Mouse (Mus musculus): Measurements from ENCODE around the gene Zcchc12.

Gene Zcchc12

DNA sequence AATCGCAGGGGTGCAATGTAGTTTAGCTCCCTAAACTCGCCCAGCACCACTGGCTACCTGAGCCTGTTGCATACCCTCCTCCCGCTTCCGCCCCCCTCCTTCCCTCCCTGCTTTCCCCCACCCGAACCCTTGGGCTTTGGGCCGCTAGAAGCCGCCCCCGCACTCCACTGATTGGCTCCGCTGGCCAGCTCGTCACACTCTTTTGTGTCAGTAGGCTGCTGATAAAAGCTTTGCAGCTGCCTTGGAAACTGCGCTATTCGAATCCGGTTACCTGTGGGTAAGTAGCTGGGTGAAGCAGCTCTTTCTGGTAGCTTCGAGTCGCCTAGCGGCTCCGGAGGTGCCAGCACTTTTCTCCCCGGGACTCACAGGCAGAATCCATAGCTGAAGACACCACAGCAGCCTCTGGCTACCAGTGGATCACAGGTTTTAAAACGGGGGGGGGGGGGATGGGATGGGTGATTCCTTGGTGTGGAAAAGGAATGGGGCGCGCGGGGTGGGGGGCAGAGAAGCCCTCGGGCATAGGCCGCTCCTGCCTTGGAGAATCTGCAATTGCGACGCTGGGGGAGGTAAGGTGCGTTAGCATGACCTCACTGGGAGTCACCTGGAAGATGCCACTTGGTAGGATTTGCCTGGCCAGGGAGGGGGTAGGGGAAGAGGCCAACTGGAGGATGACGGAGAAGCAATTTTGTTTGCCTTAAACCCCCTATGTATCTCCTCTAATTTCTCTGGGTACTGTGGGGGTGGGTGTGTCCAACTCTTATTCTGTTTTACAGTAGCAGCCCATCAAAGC lies at the start of gene Zcchc12:
Gene Zcchc12, plus strand, starts transcription at position 169 of the 790 bp plus-strand sequence.
- peak; percentile 6 for DNase-seq

DNA sequence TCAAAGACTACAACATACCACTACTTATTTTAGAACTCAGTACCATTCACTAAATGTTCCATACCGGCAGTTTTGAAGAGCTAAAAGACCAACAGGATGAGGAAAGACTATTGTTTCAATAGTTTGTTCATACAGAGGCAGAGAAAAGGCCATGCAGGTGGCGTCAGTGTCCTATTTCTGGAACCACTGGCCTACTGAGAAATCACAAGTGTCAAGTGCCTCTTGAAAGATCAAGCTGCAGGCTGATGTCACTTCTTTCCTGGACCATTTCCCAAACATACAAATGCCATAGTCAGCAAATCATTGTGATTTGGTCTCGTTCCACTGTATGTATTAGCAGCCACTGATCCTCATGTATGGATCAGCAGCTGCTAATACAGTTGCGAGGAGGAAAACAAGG lies 49.0 kb upstream of the Zcchc12 start:
- DNase-seq = no peak

DNA sequence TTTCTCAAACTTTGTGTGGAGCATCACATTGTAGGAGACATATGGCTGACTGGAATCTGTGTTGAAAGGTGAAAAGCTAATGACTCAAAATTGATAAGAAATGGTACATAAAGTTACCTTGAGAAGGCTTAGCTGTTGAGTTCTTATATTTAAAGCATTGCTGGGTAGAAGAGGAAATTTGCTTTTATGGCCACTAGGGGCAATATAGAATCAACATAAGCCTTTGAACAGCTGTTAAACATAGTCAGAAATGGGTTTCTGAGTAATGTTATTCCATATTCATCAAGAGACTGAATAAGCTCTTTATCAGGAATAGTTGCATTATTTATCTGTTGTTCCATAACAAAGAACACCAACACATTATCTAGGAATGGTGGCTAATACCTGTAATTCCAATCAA lies 45.6 kb upstream of the Zcchc12 start:
- DNase-seq = no peak

DNA sequence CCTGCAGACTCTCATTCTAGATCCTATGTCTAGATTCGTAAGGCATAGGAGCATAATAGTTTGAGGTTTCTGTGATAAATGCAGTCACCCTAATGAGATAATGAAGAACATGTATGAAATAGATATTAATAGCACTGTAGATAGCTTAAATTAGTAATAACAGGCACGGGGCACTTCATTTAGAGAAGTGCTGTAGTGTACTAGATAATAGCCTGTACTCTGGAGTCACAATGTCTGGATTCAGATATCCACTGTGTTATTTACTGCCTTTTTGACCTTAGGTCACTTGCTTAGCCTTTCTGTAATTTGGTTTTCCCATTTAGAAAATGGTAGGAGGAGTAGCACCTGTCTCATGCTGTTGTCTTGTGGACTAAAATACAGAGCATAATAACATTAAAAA lies 39.0 kb upstream of the Zcchc12 start:
- no peak for DNase-seq

DNA sequence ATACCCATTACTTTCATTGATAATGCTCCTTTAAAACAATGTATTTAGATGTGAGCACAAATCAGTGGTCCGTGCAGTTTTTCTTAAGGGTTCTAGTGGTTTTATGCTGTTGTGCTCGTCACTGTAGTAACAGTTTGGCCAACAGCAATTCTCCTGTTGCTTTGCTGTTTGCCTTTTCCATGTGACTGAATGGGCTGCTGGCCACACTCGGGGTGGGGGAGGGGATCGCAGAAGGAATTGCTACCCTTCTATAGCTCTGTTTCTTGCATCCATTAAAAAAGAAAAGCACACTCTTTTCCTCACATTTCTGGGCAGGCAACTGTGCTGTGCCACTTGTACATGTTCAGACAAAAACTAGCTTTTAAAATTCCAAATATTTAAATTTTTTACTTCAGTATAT lies 34.1 kb upstream of the Zcchc12 start:
- DNase-seq = no peak

DNA sequence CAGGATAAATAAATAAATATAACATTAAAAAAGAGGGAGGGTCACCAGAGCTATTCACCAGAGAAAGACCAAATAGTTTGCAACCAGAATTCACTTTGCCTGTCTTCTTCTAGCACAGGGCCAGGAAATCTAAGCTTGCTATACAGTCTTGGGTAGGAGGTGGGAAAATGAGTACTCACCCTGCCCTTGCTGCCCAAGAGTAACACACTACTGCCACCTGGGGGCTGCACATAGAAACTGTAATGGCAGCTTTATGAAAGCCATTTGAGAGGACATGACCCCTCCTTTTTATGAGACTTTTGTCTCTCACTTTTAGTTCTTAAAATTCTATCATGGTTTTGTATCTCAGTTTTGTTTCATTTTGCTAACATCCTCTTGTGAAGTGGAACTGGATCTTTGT lies 12.1 kb upstream of the Zcchc12 start:
- peak; percentile 43 for DNase-seq

DNA sequence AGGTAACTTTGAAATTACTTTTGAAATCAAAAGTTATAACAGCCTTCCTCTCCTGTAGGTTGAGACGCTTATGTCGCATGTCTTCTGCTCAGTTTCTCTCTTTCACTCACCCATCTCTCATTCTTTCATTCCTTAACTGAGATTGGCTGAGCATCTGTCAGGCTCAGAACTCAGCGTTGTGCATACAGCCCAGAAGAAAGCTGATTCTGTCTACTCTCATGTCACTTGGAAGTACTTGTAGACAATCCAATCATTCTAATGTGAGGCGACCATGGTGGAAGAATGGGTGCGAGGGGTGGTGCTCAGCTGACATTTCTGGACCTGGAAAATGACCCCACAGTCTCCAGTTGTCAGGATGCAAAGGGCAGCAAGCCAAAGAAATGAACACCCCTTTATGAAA lies 9.7 kb upstream of the Zcchc12 start:
- DNase-seq = no peak

DNA sequence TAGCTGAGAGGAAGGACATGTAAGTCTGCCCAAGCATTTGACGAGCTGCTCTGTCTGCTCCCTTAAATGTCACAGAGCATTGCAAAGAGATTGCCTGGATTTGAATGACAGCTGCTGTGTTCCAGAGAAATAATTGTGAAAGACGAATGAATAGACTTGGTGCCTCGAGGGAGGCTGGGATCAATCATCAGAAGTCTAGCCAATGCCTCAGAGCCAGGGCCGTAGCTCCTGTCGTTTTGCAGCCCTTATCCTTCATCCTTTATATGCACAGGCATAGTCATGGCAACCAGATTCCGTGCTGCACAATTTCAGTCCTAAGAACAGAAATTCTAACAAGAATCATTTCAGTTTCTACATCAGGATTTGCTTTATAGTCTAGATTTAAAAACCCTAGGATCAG lies 9.3 kb upstream of the Zcchc12 start:
- DNase-seq = no peak

DNA sequence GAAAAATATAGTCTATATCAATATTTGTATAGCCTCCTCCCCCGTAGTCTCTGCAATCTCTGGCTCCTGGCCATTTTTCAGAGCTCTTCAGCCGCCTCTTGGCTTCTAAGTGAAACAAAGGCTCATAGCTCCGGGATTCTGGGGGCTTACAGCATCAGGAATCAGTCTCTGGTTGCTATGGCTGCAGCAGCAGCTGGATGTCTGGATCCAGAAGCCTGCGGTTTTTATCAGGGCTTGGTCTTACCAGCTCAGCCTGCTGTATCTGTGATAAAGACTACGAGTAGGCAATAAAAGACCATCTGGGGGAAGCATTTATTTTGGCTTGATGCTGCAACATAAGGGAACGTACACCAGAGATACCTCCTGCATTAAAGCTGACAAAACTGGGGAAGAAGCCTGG lies 1.8 kb upstream of the Zcchc12 start:
- DNase-seq = no peak

DNA sequence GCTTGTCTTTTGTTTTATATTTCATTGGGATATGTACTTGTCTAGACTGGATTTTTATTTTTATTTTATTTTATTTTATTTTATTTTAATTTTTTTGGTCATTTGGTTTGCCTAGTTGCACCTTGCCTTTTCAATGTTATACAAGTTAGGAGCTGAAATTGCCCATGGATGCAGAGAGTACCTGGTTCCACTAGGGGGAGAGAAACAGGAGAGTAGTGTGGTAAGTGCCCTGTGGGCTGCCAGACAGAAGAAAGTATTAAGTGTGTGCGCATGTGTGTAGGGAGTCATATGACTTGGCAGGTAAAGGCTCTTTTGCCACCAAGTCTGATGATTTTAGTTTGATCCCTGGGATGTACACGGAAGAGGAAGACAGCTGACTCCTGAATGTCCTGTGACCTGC lies 13.8 kb downstream of the Zcchc12 start:
- no peak for DNase-seq

DNA sequence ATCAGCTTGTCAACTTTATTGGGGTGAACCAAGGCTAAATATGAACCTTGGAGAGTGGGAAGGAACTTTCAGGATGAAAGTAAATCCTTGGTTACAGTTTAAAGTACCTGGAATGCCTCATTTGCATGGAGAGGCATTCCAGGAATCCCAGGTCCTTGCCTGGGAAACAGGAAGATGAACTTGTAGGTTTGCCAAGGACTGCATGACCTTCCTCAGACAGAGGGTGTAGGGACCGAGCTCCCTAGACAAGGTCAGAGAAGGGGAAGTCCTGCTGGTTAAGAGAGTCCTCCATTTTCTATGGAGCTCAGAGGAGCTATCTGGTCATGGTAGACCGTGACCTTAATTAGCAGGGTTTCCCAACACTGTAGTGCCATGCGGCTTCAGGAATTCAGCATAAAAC lies 15.5 kb downstream of the Zcchc12 start:
- DNase-seq = no peak

DNA sequence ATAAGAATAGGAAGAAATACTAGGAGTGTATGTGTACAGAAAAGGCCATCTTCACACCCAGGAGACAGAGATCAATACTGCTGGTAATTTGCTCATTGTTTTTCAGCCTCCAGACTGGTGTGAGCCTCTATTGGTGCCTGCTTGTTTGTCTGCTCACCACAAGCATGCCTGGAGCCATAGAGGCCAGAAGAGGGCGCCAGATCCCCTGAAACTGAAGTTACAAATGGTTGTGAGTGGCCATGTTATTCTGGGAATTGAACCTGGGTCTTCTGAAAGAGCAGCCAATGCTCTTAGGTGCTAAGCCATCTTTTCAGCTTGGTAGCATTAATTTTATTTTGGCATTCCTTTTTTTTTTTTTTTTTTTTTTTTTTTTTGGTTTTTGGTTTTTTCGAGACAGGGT lies 25.7 kb downstream of the Zcchc12 start:
- no peak for DNase-seq

DNA sequence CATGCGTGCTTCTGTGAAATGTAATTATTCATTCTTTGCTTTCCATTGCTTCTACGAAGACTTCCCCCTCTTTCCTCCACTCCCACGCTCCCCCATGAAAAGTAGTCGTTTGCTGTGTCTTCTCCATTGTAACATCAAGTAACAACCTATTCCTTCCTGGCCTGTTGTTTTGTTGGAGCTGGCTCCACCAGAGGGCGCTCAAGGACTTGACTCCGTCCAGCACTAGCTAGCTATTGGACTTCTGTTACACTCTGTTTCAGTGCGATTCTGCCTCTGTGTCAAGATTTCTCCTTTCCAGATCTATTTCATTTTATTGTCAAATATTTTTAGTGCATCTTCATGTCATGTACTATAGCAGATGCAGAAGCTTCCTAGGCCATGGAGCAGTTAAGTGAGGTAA lies 30.1 kb downstream of the Zcchc12 start:
- peak; percentile 68 for DNase-seq

DNA sequence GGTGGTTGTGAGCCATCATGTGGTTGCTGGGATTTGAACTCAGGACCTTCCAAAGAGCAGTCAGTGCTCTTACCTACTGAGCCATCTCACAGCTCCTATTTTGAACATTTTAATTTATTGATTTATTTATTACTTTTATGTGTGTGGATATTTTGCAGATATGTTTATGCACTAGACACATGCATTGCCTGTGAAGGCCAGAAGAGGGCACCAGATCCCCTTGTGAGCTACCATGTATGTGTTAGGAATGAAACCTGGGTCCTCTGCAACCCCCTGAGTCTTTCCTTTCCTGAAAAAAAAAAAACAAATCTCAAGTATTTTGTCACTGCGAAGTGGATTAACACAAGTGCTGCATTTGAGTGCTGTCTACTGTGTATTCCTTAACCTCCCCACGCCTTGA lies 30.9 kb downstream of the Zcchc12 start:
- peak; percentile 20 for DNase-seq

DNA sequence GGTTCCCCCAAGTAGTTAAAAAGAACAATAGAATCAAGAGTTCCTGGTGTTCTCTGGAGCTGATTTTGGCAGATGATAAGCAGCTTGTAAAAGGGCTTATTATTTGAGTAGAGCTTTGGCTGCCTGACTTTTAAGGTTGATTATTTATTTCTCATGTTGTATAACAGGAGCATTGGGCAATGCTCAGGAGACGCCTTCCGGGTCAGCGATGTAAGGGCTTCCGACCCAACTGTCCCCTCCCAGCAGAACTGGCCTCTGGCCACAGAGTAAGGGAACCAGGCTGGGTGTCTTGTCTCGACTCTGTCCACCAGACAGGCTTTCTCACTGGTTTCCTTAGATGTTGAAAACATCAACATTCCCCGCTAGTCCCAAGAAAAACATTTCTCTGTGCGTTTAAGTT lies 33.2 kb downstream of the Zcchc12 start:
- DNase-seq = no peak

DNA sequence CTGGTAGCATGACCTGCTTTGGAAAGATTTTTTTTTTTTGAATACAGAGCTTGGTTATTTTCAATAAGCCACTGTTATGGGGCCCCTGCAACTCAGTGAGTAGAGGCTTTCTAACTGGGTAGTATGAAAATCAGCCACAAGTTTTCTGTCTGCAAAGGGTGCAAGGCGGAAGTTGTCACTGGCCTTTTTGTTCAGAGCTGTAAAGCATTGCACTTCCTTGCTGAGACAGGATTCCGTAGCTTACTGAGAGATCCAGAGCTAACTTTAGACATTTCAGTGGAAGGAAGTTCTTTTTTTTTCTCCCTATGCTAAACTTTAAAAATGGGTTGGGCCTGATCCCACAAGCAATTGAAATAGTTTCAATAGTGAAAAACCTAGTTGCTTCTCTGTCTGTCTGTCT lies 33.6 kb downstream of the Zcchc12 start:
- DNase-seq = no peak

DNA sequence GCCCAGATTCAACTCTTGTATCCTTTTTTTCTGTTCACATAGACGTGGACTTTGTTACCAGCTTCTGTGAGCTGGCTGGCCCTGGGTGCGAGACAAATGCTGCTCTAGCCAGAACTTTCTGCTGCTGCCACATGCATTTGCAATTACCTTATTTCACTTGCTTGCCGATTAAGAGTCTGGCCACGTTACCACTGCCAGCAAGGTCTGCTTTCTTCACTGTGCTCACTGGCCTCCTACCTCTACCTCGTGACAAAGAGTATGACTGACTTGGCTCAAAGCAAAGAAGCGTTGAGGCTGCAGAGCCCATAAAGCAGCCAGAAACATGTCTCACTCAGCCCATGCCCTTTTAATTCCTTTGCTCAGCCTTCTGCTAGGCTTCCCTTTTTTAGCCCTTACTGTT lies 39.9 kb downstream of the Zcchc12 start:
- no peak for DNase-seq

All from liver (tissue).